Mouse (Mus musculus) lung, adult 10 weeks (tissue): ENCODE data around the gene Myo5c. TPM values are rescaled to one million over a fixed set of nuclear protein-coding genes. Genes with fewer than 3 reads are reported as not detected.

Experiments used
- polyA plus RNA-seq: library from polyadenylated mRNA; stranded (reverse); fragments of 350-450 nt; fragmentation: Illumina TruSeq; extraction: RNeasy Lipid Tissue Mini Kit (QIAGEN cat#74804); gene quantifications from one replicate; pipeline ENCODE4 v1.2.3, GENCODE M21; 2014; ENCODE audit warnings: low read depth, low replicate concordance; ENCODE audit not compliant: insufficient read depth

Myo5c gene
- 22.6 TPM for polyA plus RNA-seq

GRCm38 (mm10) chr9:75231841-75232746, at the start of gene Myo5c:
Myo5c (plus strand) TSS chr9:75232020.

GRCm38 (mm10) chr9:75306126-75306898, 74.5 kb downstream of the Myo5c start, which contains the start of gene Gnb5:
Gnb5 (plus strand) TSS chr9:75306288.

GRCm38 (mm10) chr9:75347458-75347857, 115.6 kb downstream of the Myo5c start, which contains the start of gene Bcl2l10:
Bcl2l10 (plus strand) TSS chr9:75347758.

Other genes starting within 250 kb of the Myo5c start
- 182 TPM for gene Arpp19, start 194.4 kb upstream of the Myo5c start, polyA plus RNA-seq
- 3.1 TPM for gene Myo5a, start 161.0 kb upstream of the Myo5c start, polyA plus RNA-seq
- gene Gnb5, start 74.3 kb downstream of the Myo5c start, polyA plus RNA-seq = 8.8 TPM
- not detected for gene Bcl2l10, start 115.7 kb downstream of the Myo5c start, polyA plus RNA-seq
- 10.1 TPM for gene Mapk6, start 178.0 kb downstream of the Myo5c start, polyA plus RNA-seq
- gene Leo1, start 209.5 kb downstream of the Myo5c start, polyA plus RNA-seq = 13.8 TPM